In the genomic region with DNA sequence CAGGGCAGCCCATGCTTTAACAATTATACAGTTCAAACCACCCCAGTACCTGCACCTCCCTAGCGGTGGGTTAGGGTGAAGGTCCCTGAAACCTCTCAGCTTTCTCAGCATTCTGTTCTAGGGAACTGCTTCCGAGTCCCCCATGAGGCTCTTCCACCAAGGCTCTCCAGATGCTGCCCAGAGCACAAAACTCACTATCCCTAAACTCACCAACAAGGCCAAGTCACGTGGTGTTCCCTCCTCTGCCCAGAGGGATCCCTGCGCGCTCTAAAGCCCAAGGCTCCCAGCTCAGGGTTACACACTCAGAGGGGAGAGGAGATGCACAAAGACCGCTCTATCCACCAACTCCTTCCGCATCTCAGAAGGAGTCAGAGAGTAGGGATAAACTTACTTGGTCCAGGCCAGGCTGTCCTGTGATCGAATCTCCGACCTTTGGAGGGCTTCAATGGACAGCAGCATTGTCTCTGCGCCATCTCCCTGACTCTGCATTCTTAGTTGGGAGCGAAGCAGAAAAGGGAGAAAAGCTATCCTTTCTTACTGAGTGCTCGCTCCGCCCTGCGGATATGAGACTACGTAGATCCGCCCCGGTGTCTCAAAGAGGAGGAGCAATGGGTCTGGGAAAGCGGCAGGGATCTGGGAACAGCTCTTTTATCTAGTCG, we compare ENCODE assay signal across 8 mouse cellular contexts.
DNase-seq lines count a peak whose midpoint lies in the region; ATAC-seq lines count a peak whose summit lies in the region.

No protein-coding gene starts in this region.

- WGBS in embryonic facial prominence, embryonic 12.5 days, result 16% methylated on average over 19 of the region's 19 CpGs
- WGBS in limb, embryonic 10.5 days, result 9% methylated on average over 17 of the region's 19 CpGs
- WGBS in midbrain, embryonic 11.5 days, result 12% methylated on average over 19 of the region's 19 CpGs

- H3K9me3 ChIP-seq in embryonic facial prominence, embryonic 12.5 days, result no peaks in the 10 kb centered on the region
- H3K9me3 ChIP-seq in limb, embryonic 10.5 days (replicated peaks), result no peaks in the 10 kb centered on the region
- H3K9me3 ChIP-seq in midbrain, embryonic 11.5 days (ENCODE audit: control insufficient read depth, low read length), result no peaks in the 10 kb centered on the region

- H3K4me3 ChIP-seq in embryonic facial prominence, embryonic 12.5 days, result peak overlapping the region; percentile 44
- H3K4me3 ChIP-seq in limb, embryonic 10.5 days, result peak overlapping the region; percentile 51
- peak overlapping the region; percentile 45 for H3K4me3 ChIP-seq in midbrain, embryonic 11.5 days (ENCODE audit: low read depth, low read length)

- peak overlapping the region; percentile 49 for H3K4me2 ChIP-seq in embryonic facial prominence, embryonic 12.5 days (replicated peaks)
- peak overlapping the region; percentile 49 for H3K4me2 ChIP-seq in midbrain, embryonic 11.5 days

- peak; percentile 93 for ATAC-seq in embryonic facial prominence, embryonic 12.5 days (ENCODE audit: insufficient number of reproducible peaks, insufficient read depth, low FRiP score, low TSS enrichment)
- ATAC-seq in midbrain, embryonic 11.5 days (ENCODE audit: low FRiP score), result peak; percentile 96

- H3K27me3 ChIP-seq in embryonic facial prominence, embryonic 12.5 days, result no peaks in the 10 kb centered on the region
- no peaks in the 10 kb centered on the region; the same call in 1 of the 2 replicates for H3K27me3 ChIP-seq in limb, embryonic 10.5 days (ENCODE audit: low read depth, poor library complexity, severe bottlenecking)
- H3K27me3 ChIP-seq in midbrain, embryonic 11.5 days (ENCODE audit: control insufficient read depth, insufficient read depth, low read length), result no peaks in the 10 kb centered on the region

- peak overlapping the region; percentile 41 for H3K9ac ChIP-seq in embryonic facial prominence, embryonic 12.5 days
- peak overlapping the region; percentile 77 for H3K9ac ChIP-seq in midbrain, embryonic 11.5 days (ENCODE audit: low read length)

- peak; percentile 85 for DNase-seq in 3T3-L1 (ENCODE audit: low read depth, low spot score)
- DNase-seq in adrenal gland, postnatal 14 days, result peak; percentile 76
- peak; percentile 79 for DNase-seq in heart, adult 18-20 months
- peak; percentile 45 for DNase-seq in kidney, adult 11 months
- DNase-seq in limb, embryonic 10.5 days (ENCODE audit: low spot score), result peak; percentile 53
- DNase-seq in midbrain, embryonic 11.5 days (ENCODE audit: low spot score, missing footprints), result peak; percentile 92
- DNase-seq in spleen, postnatal 4 days (ENCODE audit: low spot score in 2 of 2), result peak; percentile 14 to 55

- H3K27ac ChIP-seq in embryonic facial prominence, embryonic 12.5 days, result peak overlapping the region; percentile 85
- H3K27ac ChIP-seq in limb, embryonic 10.5 days, result peak overlapping the region; percentile 82
- H3K27ac ChIP-seq in midbrain, embryonic 11.5 days (ENCODE audit: low read depth, low read length), result peak overlapping the region; percentile 81

- no peaks in the 10 kb centered on the region for H3K4me1 ChIP-seq in embryonic facial prominence, embryonic 12.5 days
- no peaks in the 10 kb centered on the region for H3K4me1 ChIP-seq in limb, embryonic 10.5 days
- H3K4me1 ChIP-seq in midbrain, embryonic 11.5 days (ENCODE audit: control insufficient read depth, insufficient read depth, low read length), result peaks cover 6% of the 10 kb centered on the region; the same call in 1 of the 2 replicates

- no peaks in the 10 kb centered on the region for H3K36me3 ChIP-seq in embryonic facial prominence, embryonic 12.5 days
- peaks cover 4% of the 10 kb centered on the region for H3K36me3 ChIP-seq in limb, embryonic 10.5 days
- H3K36me3 ChIP-seq in midbrain, embryonic 11.5 days (ENCODE audit: control insufficient read depth, insufficient read depth, low read length), result no peaks in the 10 kb centered on the region

Comparison
In these comparisons a context has a peak if more than half of its experiments do, and no peak if none do; other contexts are left out.
1. Peak in every context shown above with its lines: DNase-seq, ATAC-seq, H3K4me3 ChIP-seq and H3K27ac ChIP-seq.
2. DNase-seq: peak in every context shown above with its lines; median percentile 92 in midbrain, embryonic 11.5 days; 85 in 3T3-L1; 79 in heart, adult 18-20 months; 76 in adrenal gland, postnatal 14 days; 53 in limb, embryonic 10.5 days; 45 in kidney, adult 11 months; 34 in spleen, postnatal 4 days.